Mouse (Mus musculus) spleen, adult 2 months (tissue): ENCODE measurements around the gene Gm49355. TPM values are rescaled to one million over a fixed set of nuclear protein-coding genes. Genes with fewer than 3 reads are reported as not detected.

Source experiments
- DNase-seq, 2 experiments: peaks; one replicate each; pipeline versions ENCODE4 v3.0.0 to v3.0.0-alpha.2; 2012 to 2021; ENCODE audit warnings: low spot score in 2 of 2, low read depth in 1 of 2
- H3K27ac ChIP-seq: fragments of 200-500 bp; 2 replicates; pipeline ENCODE4 v1.5.1; 2012; ENCODE audit warnings: low read length, inconsistent platforms; ENCODE audit not compliant: insufficient read depth
- H3K27me3 ChIP-seq: fragments of 200-500 bp; 2 replicates; pipeline ENCODE4 v1.6.1; 2012; ENCODE audit warnings: mild to moderate bottlenecking, moderate library complexity, low read length, inconsistent platforms; ENCODE audit not compliant: control insufficient read depth, insufficient read depth
- H3K36me3 ChIP-seq: fragments of 200-500 bp; 2 replicates; pipeline ENCODE4 v1.6.1; 2012; ENCODE audit warnings: mild to moderate bottlenecking, low read length, inconsistent platforms; ENCODE audit not compliant: control insufficient read depth, insufficient read depth
- H3K4me1 ChIP-seq: fragments of 200-500 bp; 2 replicates; pipeline ENCODE4 v1.6.1; 2011; ENCODE audit warnings: inconsistent platforms; ENCODE audit not compliant: control insufficient read depth, insufficient read depth, insufficient read length
- H3K4me3 ChIP-seq: fragments of 200-500 bp; 2 replicates; pipeline ENCODE4 v1.5.1; 2011; ENCODE audit warnings: mild to moderate bottlenecking, inconsistent platforms; ENCODE audit not compliant: insufficient read depth, insufficient read length; ENCODE audit errors: extremely low read depth
- CTCF ChIP-seq: fragments of 200-500 bp; IDR thresholded peaks from 2 replicates; pipeline ENCODE4 v1.5.1; 2011; ENCODE audit warnings: mild to moderate bottlenecking, inconsistent platforms; ENCODE audit not compliant: insufficient read depth, insufficient read length, insufficient replicate concordance; ENCODE audit errors: extremely low read depth
- POLR2A ChIP-seq: fragments of 200-500 bp; IDR thresholded peaks from 2 replicates; pipeline ENCODE4 v1.6.1; 2011; ENCODE audit warnings: low read depth, low read length, inconsistent platforms
- WGBS: fragments of 180-500 bp; shearing (Covaris S2); methylation state at CpG from one replicate; pipeline ENCODE4 v1.1.7; 2018; 5-methylcytosine and 5-hydroxymethylcytosine counted together
- polyA plus RNA-seq: library from polyadenylated mRNA; depleted of rRNA; stranded (reverse); fragments of >200 nt; gene quantifications from 2 replicates; pipeline ENCODE4 v1.2.3, GENCODE M21; 2012

Gm49355 gene
- polyA plus RNA-seq, 1 experiment = 0.06 TPM

GRCm38 (mm10) chr14:12337998-12338809 is 54.4 kb downstream of the Gm49355 start:
- Histone ChIP-seq H3K4me3 (no peak overlapping the region), H3K4me1 (no peaks in the 10 kb centered on the region), H3K27me3 (peaks cover 7% of the 10 kb centered on the region), H3K36me3 (no peaks in the 10 kb centered on the region), H3K27ac (no peak overlapping the region)
- 16% methylated on average over 16 of the region's 16 CpGs for WGBS
- TF ChIP-seq POLR2A (no peak), CTCF (no peak)
- DNase-seq = no peak

GRCm38 (mm10) chr14:12338811-12339565 is 55.2 kb downstream of the Gm49355 start:
- WGBS = 9% methylated on average over 10 of the region's 10 CpGs
- Histone ChIP-seq H3K36me3 (no peaks in the 10 kb centered on the region), H3K4me1 (no peaks in the 10 kb centered on the region), H3K27ac (no peak overlapping the region), H3K4me3 (no peak overlapping the region), H3K27me3 (peaks cover 10% of the 10 kb centered on the region)
- TF ChIP-seq CTCF (no peak), POLR2A (no peak)
- no peak for DNase-seq

DNA sequence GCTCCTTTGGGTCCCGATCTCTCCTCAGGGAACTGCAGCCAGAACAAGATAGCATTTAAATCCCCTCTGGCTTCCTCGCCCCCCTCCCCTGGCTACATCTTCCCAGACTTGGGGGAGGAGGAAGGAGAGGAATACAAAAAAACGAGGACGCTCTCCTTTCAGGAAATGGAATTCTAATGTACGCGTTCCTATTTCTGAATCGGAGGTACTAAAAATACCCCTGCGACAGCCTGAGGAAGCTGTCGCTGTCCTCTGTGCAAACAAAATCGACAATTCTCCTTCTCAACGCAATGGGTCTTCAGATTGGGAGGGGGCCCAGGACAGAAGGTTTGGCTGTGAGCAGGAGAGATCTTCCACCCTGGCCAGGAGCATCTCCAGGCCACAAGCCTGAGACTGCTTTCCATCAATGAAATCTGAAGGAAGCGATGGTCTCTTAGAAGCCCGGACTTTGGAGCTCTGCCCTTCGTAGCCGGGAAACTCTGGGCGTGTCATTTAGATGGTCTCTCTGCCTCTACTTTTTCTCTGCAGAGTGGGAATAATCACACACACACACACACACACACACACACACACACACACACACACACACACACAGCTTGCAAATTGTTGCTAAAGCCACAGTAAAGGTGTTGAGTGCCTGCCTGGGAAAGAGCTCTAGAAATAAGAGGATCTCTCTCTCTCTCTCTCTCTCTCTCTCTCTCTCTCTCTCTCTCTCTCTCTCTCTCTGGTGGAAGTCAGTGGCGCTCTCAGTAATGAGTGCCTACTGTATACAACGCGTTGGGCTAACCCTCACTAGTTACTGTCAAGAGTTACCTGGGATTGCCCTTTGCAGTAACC is 56.7 kb downstream of the Gm49355 start:
- peaks cover 22% of the 10 kb centered on the region for H3K27me3 ChIP-seq
- H3K4me3 ChIP-seq = no peak overlapping the region
- WGBS = 8% methylated on average over 19 of the region's 19 CpGs
- H3K36me3 ChIP-seq = no peaks in the 10 kb centered on the region
- no peaks in the 10 kb centered on the region for H3K4me1 ChIP-seq
- TF ChIP-seq POLR2A (no peak), CTCF (no peak)
- no peak overlapping the region for H3K27ac ChIP-seq
- no peak for DNase-seq

DNA sequence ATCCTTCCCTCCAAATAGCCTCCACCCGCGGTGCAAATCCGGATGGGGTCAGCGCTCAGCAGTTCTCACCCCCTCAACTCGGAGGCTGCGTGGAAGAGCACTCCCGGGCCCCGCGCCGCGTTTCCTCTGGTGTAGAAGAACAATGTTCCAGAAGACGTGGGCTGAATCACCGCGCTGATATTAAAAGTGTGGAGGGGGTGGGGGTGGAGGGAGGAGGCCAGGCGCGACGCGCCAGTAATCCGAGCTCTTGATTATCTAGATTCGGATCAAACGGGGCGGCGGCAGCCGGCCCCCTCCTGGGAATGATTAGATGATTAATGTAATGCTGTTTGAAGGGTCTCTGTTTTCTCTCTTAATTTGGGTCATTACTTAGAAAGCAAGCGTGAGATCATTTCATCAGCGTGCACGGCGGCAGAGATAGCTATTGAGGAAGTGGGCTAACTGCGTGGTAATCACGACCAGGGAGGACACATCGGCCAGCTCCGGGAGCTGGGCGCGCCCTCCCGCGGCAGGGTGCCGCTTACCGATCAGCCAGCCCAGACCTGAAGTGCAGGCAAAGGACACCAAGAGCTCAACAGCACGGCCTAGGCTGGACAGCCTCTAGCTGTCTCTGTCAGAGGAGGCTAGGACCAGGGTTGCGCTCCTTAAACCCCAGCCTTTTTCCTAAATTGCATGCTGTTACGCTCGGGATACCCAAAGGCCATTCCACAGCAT is 57.5 kb downstream of the Gm49355 start:
- no peak for TF ChIP-seq POLR2A
- TF ChIP-seq CTCF = no peak
- no peak for DNase-seq
- Histone ChIP-seq H3K4me3 (no peak overlapping the region), H3K27me3 (peaks cover 29% of the 10 kb centered on the region), H3K36me3 (no peaks in the 10 kb centered on the region), H3K27ac (no peak overlapping the region), H3K4me1 (no peaks in the 10 kb centered on the region)
- WGBS = 4% methylated on average over 42 of the region's 42 CpGs

- Histone ChIP-seq H3K4me1 (no peaks in the 10 kb centered on the region), H3K36me3 (no peaks in the 10 kb centered on the region), H3K27ac (no peak overlapping the region), H3K4me3 (no peak overlapping the region), H3K27me3 (peaks cover 31% of the 10 kb centered on the region)
- no peak for DNase-seq
- no peak for TF ChIP-seq CTCF
- no peak for TF ChIP-seq POLR2A
- WGBS = 14% methylated on average over 24 of the region's 24 CpGs
Measured at GRCm38 (mm10) chr14:12341789-12342457, 58.1 kb downstream of the Gm49355 start.
